Mouse (Mus musculus) CD4-positive, CD25-positive, alpha-beta regulatory T cell, adult 2 months (primary cell): ENCODE data around the gene Ppp1r21.

Source experiments
- DNase-seq: peaks from one replicate; pipeline ENCODE4 v3.0.0-alpha.2; 2012; ENCODE audit warnings: low read depth, low spot score

Gene Ppp1r21

GRCm38 (mm10) chr17:88530236-88530619, 310 bp downstream of the Ppp1r21 start:
- no peak for DNase-seq

GRCm38 (mm10) chr17:88530667-88531066, 749 bp downstream of the Ppp1r21 start:
- DNase-seq: peak; percentile 20

GRCm38 (mm10) chr17:88531176-88531575, 1.3 kb downstream of the Ppp1r21 start:
- no peak for DNase-seq

DNA sequence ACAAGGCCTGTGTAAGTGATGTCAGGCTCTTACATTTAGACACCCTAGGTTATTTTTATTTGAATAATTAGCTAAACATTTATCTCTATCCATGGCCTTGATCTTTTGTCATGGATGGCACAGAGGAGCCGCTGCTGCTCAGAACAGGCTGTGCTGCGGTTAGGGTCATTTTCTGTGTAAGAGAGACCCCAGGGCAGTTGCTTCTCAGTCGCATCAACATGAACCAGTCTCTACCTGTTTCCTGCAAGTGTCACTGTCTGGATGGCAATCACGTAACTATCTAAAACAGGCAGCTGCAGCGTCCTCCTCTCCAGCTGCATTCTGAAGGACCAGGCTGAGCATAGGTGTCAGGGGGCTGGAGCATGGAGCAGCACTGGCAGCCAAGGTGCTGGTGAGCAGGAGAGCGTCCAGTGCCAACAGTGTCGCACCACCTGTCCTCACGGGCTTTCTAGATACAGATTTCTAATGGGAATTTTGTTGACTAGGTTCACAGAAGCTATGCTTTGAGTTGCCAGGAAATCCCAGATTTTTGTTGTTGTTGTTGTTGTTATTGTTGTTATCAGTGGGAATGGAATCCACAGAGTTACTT, 8.0 kb downstream of the Ppp1r21 start:
- DNase-seq: no peak

DNA sequence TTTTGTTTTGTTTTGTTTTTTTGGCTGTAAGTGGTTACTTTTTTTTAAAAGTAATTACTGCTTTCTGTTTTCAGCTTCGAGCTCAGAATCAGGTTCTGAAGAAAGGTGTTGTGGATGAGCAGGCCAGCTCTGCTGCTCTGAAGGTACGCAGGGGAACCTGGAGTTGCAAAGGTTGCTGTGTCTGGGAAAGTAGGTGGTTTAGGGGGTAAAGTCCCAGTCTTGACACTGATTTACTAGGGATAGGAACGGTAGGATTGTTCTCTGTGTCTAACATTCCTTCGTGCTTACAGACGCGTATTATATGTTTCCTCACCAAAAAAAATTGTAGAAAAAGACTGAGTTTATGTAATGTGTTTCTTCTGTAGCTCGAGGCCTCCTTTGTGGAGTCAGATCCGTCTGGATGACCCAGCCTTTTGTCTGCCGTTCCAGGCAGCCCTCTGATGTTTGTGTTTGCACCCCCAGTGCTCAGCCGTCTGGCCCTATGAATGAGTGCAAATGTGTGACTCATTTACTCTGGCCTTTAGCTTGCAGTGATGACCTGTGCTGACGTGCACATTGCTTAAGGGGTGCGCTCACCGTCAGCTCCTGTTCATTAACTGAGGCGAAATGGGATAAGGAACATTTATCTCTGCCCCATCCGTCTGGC, 13.0 kb downstream of the Ppp1r21 start:
- DNase-seq: no peak

GRCm38 (mm10) chr17:88543417-88543782, 13.5 kb downstream of the Ppp1r21 start:
- no peak for DNase-seq

GRCm38 (mm10) chr17:88545217-88545784, 15.4 kb downstream of the Ppp1r21 start:
- DNase-seq: no peak

DNA sequence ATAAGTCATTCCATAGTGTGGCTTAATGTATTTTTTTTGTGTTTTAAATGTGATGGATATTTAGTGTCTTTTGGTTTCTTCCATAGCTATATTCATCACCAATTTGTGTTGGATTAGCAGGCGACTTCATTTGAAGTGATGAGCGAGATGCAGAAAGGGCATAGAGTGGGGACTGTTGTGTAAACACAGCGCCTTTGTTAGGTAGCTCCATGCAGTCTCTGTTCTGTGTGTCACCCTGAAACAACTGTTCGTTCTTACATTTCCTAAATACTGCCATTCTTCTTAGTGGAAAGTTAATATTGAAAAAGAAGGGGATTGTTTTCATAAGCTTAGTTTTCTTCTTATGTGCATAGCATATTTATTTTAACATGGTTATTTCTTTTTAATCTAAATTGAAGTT, 16.8 kb downstream of the Ppp1r21 start:
- DNase-seq: no peak

- DNase-seq: no peak
Measured at GRCm38 (mm10) chr17:88549411-88550191, 19.7 kb downstream of the Ppp1r21 start.

- peak; percentile 21 for DNase-seq
Measured at GRCm38 (mm10) chr17:88550351-88550750, 20.4 kb downstream of the Ppp1r21 start.

DNA sequence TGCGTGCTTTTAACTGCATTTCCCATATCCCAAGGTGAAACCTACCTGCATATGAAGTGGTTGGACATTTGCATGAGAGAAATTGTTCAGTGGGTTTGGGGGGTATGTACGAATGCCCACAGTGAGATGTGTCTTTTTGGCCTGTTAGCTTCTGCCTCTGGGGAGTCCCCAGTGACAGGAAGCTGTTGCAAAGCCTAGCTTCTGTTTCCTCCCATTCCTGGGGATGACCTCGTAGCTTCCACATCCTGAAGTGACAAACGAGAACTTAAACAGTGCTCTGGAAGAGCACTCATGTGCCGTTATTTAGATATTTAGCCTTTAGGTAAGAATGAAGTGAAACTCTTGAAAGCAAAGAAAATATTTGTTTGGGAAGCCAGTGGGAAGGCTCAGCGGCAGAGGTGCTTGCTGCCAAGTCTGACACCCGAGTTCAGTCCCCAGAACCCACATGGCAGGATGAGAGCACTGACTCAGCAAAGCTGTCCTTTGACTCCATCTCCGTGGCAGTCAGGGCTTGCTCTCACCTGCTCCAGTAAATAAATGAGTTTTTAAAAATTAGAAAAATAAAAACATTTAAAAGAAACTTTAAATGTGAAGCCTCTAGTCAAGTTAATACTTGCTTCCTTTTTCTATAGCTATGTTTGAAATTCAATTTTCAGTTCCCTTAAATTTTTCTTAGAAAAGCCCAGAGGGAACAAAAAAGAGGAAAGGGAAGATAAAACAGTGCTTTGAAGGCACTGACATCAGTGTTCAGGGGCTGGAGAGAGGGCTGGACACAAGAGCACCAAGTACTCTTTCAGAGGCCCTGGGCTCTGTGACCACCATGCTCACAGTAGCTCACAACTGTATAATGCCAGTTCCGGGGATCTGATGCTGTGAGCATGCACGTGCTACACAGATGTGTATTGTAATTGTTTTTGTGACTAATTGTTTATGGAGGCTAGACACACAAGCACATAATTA, 21.3 kb downstream of the Ppp1r21 start:
- DNase-seq: peak; percentile 16

DNA sequence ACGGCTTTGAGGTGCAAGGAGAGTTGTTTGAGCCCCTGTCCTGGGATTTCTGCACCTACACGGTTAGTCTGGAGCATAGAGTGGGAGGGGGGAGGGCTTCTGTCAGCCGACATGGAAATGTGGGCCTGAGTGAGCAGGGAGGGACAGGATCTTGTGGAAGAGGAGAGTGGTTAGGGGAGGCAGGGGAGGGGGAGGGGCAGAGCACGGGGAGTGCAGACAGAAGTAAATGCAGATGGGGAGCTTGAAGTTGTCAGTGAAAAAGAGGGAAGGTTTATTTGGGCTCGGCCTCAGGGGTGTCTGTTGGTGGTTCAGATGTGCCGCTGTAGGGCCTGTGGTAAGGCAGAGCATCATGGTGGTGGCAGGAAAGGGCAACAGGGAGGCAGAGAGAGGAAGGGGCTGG, 22.6 kb downstream of the Ppp1r21 start:
- no peak for DNase-seq

GRCm38 (mm10) chr17:88553001-88553449, 23.1 kb downstream of the Ppp1r21 start:
- DNase-seq: peak; percentile 12

DNA sequence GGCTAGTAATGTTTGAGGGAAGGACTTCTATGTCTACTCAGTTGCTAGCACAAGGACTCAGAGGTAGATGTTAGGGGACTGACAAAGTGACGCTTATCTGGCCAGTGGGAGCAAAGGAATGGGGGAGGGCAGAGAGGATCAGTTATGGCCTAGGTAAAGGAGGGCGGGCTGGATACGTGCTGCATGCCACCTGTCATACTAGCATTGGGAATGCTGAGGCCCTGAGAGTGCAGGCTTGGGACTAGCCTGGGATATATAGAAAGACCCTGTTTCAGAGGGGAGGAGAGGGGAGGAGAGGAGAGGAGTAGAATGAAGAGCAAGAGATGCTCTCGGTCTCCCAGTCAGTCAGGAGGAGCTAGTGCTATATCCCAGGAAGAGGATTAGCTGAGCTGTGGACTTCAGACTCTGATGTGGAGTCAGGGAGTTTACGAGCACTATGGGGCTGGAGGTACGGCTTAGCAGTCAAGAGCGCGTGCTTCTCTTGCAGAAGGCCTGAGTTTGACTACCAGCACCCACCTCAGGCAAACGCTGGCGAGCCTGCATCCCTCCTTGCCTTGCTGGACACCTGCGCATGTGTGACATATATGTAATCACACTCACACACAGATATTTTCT, 23.7 kb downstream of the Ppp1r21 start:
- DNase-seq: no peak

GRCm38 (mm10) chr17:88556176-88556575, 26.3 kb downstream of the Ppp1r21 start:
- no peak for DNase-seq

- DNase-seq: peak; percentile 24
Measured at GRCm38 (mm10) chr17:88556688-88557087, 26.8 kb downstream of the Ppp1r21 start.

DNA sequence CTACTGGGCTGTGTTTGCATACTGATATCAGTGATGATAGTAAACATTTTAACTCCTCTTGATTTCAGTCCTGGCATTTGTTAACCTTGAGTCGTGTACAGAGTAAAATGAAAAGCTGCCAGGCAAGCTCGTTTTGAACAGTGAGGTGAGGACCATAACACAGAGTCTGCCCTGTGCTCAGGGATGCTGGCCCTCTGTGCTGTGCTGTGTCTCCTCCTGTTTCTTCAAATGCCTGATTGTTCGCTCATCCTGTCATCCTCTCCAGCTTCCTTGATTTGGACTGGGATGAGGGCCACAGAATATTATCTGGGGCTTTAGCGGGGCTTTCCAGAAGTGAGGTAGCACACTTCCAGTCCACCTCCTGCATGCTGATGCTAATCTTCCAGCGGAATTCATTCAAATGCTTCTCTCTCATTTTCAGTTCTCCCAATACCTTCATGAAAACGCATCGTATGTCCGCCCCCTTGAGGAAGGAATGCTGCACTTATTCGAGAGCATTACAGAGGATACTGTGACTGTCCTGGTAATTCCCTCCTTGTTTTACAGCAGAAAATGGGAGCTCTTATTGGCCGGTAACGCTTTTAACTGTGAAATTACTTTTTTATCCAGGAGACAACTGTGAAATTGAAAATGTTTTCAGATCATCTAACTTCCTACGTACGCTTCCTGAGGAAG, 28.4 kb downstream of the Ppp1r21 start:
- DNase-seq: no peak

DNA sequence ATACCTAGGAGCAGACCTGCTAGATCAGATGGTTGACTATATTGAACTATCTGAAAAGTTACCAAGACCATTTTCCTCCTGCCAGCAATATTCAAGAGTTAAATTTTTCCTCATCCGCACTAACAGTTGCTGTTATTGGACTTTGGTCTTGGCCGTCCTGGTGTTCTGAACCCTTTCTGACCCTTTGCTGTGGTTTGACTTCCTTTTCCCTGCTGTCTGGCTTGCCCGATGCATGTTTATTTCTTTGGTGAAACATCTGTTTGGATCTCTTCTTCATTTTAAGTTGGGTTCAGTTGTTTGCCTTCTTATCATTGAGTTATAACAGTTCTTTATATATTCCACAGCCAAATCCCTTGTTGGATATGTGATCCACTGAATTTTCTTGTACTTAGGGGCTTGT, 33.7 kb downstream of the Ppp1r21 start:
- DNase-seq: no peak

- no peak for DNase-seq
Measured at GRCm38 (mm10) chr17:88569807-88570540, 40.1 kb downstream of the Ppp1r21 start.

DNA sequence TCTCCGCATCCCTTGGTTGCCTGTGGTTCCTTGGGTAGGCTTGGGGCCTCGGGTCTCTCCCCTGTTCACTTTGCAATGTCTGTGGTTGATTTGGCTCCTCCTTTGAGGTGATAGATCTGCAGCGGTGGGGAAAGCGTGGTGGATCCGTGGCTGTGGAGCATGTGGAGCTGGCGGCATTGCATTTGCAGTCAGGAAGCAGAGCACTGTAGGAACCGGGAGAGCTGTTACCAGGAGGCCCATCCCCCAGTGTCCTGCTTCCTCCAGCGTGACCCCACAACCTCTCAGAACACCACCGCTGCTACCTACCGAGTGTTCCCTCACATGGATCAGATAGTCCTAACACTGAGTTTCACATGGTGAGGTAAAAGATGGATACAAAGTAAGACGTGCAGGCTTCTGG, 40.9 kb downstream of the Ppp1r21 start:
- no peak for DNase-seq
